Mouse (Mus musculus) cerebellum, adult 2 months (tissue): ENCODE results near the gene Tnfrsf11a.

Experiments
- CTCF ChIP-seq: fragments of 200-500 bp; IDR thresholded peaks from 2 replicates; pipeline ENCODE4 v1.5.1; 2011; ENCODE audit warnings: low read depth, mild to moderate bottlenecking, control low read depth, low read length, moderate library complexity, borderline replicate concordance; ENCODE audit not compliant: insufficient read depth
- POLR2A ChIP-seq: fragments of 200-500 bp; IDR thresholded peaks from 2 replicates; pipeline ENCODE4 v1.6.1; 2011; ENCODE audit warnings: low read length, control low read depth, borderline replicate concordance; ENCODE audit not compliant: insufficient read depth

GRCm38 (mm10) chr1:105824980-105825379 lies 44.5 kb downstream of the Tnfrsf11a start:
- TF ChIP-seq POLR2A (no peak), CTCF (no peak)
